In genomic region chr5:144358592-144358917, GRCm38 (mm10) we compare ENCODE assay signal across 8 mouse cellular contexts. TPM values are rescaled to one million over a fixed set of nuclear protein-coding genes. Genes with fewer than 3 reads are reported as not detected.
DNase-seq lines count a peak whose midpoint lies in the region; ATAC-seq and TF ChIP-seq lines count a peak whose summit lies in the region.

No protein-coding gene starts in this region.

- H3K4me3 ChIP-seq in layer of hippocampus, adult 2 months: peak overlapping the region; percentile 52
- H3K4me3 ChIP-seq in embryonic facial prominence, embryonic 14.5 days (ENCODE audit: low read depth, low read length): peak overlapping the region; percentile 62
- H3K4me3 ChIP-seq in intestine, embryonic 15.5 days (replicated peaks): peak overlapping the region; percentile 66
- H3K4me3 ChIP-seq in neural tube, embryonic 12.5 days: peak overlapping the region; percentile 50

- H3K9ac ChIP-seq in embryonic facial prominence, embryonic 14.5 days (ENCODE audit: low read depth, low read length): peak overlapping the region; percentile 62; the same call in 1 of the 2 replicates
- no peak overlapping the region for H3K9ac ChIP-seq in intestine, embryonic 15.5 days
- no peak overlapping the region for H3K9ac ChIP-seq in neural tube, embryonic 12.5 days

- no peaks in the 10 kb centered on the region for H3K9me3 ChIP-seq in embryonic facial prominence, embryonic 14.5 days (ENCODE audit: control insufficient read depth, low read length)
- no peaks in the 10 kb centered on the region for H3K9me3 ChIP-seq in intestine, embryonic 15.5 days
- H3K9me3 ChIP-seq in neural tube, embryonic 12.5 days: no peaks in the 10 kb centered on the region

- 0 out of 2 replicates have a peak, but pooled peaks cover 4% of the 10 kb centered on the region for H3K27me3 ChIP-seq in embryonic facial prominence, embryonic 14.5 days (replicated peaks; ENCODE audit: control insufficient read depth, insufficient read depth, low read length)
- H3K27me3 ChIP-seq in intestine, embryonic 15.5 days (replicated peaks): no peaks in the 10 kb centered on the region
- H3K27me3 ChIP-seq in neural tube, embryonic 12.5 days (replicated peaks): peaks cover 16% of the 10 kb centered on the region

- peak overlapping the region; percentile 90 for H3K4me2 ChIP-seq in embryonic facial prominence, embryonic 14.5 days (ENCODE audit: low read depth, low read length)
- H3K4me2 ChIP-seq in intestine, embryonic 15.5 days (replicated peaks): peak overlapping the region; percentile 86
- peak overlapping the region; percentile 94 for H3K4me2 ChIP-seq in neural tube, embryonic 12.5 days (replicated peaks)

- DNase-seq in layer of hippocampus, adult 2 months (ENCODE audit: low spot score in 2 of 2): no peak
- no peak for DNase-seq in layer of hippocampus, postnatal 25 days (ENCODE audit: extremely low spot score in 1 of 2, low spot score in 1 of 2)
- DNase-seq in embryonic facial prominence, embryonic 14.5 days (ENCODE audit: low spot score): no peak
- no peak for DNase-seq in left cerebral cortex, adult 18-20 months (ENCODE audit: low spot score in 2 of 2)
- no peak for DNase-seq in cerebellum, adult 9-10 months
- DNase-seq in kidney, postnatal 10 days: no peak

- no peaks in the 10 kb centered on the region for H3K36me3 ChIP-seq in embryonic facial prominence, embryonic 14.5 days (ENCODE audit: control insufficient read depth, insufficient read depth, low read length)
- H3K36me3 ChIP-seq in intestine, embryonic 15.5 days: no peaks in the 10 kb centered on the region
- no peaks in the 10 kb centered on the region for H3K36me3 ChIP-seq in neural tube, embryonic 12.5 days

- H3K27ac ChIP-seq in layer of hippocampus, adult 2 months: no peak overlapping the region
- H3K27ac ChIP-seq in embryonic facial prominence, embryonic 14.5 days (replicated peaks; ENCODE audit: low read depth, low read length): no peak overlapping the region
- H3K27ac ChIP-seq in intestine, embryonic 15.5 days: peak overlapping the region; percentile 57; the same call in 1 of the 2 replicates
- no peak overlapping the region for H3K27ac ChIP-seq in neural tube, embryonic 12.5 days

- WGBS in embryonic facial prominence, embryonic 14.5 days: 12% methylated on average over 7 of the region's 10 CpGs
- WGBS in intestine, embryonic 15.5 days: 8% methylated on average over 10 of the region's 10 CpGs
- WGBS in neural tube, embryonic 12.5 days: 8% methylated on average over 10 of the region's 10 CpGs

- H3K4me1 ChIP-seq in embryonic facial prominence, embryonic 14.5 days (ENCODE audit: control insufficient read depth, insufficient read depth, low read length): peaks cover 7% of the 10 kb centered on the region
- peaks cover 5% of the 10 kb centered on the region for H3K4me1 ChIP-seq in intestine, embryonic 15.5 days (replicated peaks)
- H3K4me1 ChIP-seq in neural tube, embryonic 12.5 days: peaks cover 16% of the 10 kb centered on the region

- TF ChIP-seq CTCF in layer of hippocampus, adult 2 months (conservative IDR thresholded peaks at IDR 0.05): no peak

- ATAC-seq in embryonic facial prominence, embryonic 14.5 days (ENCODE audit: low read depth): no peak
- no peak for ATAC-seq in intestine, embryonic 15.5 days
- no peak; the same call in 1 of the 2 replicates for ATAC-seq in neural tube, embryonic 12.5 days (ENCODE audit: low FRiP score, low read depth)

RNA-seq across cellular contexts. Expression of gene Baiap2l1, which starts 0.6 kb away (rescaled TPM):
- under 1 TPM; 0.46 to 0.49 TPM for total RNA-seq in layer of hippocampus, adult 2 months (2021)
- total RNA-seq in layer of hippocampus, postnatal 25 days (2021): under 1 TPM; 0.42 to 0.49 TPM
- 10.6 and 10.8 TPM in 2 replicates for polyA plus RNA-seq in embryonic facial prominence, embryonic 14.5 days (2014; fragmentation: Nextera tagmentation; extraction: Ambion mirVana)
- 27.4 and 28.6 TPM in 2 replicates for polyA plus RNA-seq in intestine, embryonic 15.5 days (2015; fragmentation: Nextera tagmentation; extraction: Ambion mirVana)
- polyA plus RNA-seq in neural tube, embryonic 12.5 days (2016; fragmentation: Nextera tagmentation; extraction: Ambion mirVana): 3.1 and 3.6 TPM in 2 replicates
- 1 to 10 TPM in 1 of 2 experiments, under 1 TPM in 1; 0.45 to 1.2 TPM for total RNA-seq in left cerebral cortex, adult 18-20 months (2021)
